Mouse (Mus musculus) lung, adult 18-20 months (tissue): ENCODE data around the gene Cpm.
"Not testable (repeated sequence)": the region's sequence is repeated elsewhere in the genome, so short reads cannot be mapped to it uniquely, and the experiment has no call there.

Experiments
- DNase-seq, 2 experiments: peaks; one replicate each; pipeline ENCODE4 v3.0.0; 2022; ENCODE audit warnings: mixed read lengths in 2 of 2

The Cpm gene

GRCm38 (mm10) chr10:117690770-117691296 lies 61.5 kb downstream of the Cpm start:
- DNase-seq = no peak

GRCm38 (mm10) chr10:117691389-117691968 lies 62.2 kb downstream of the Cpm start:
- no peak for DNase-seq

- DNase-seq = no peak
Measured at GRCm38 (mm10) chr10:117692173-117692572, 62.9 kb downstream of the Cpm start.

GRCm38 (mm10) chr10:117692953-117693352 lies 63.7 kb downstream of the Cpm start:
- no peak for DNase-seq

- DNase-seq = no peak
Measured at GRCm38 (mm10) chr10:117694255-117694953, 65.1 kb downstream of the Cpm start.

GRCm38 (mm10) chr10:117695027-117695426 lies 65.7 kb downstream of the Cpm start:
- DNase-seq = no peak

GRCm38 (mm10) chr10:117695605-117696004 lies 66.3 kb downstream of the Cpm start:
- DNase-seq = no peak

- no peak for DNase-seq
Measured at GRCm38 (mm10) chr10:117696021-117696826, 66.9 kb downstream of the Cpm start.

- DNase-seq = no peak
Measured at GRCm38 (mm10) chr10:117696827-117697560, 67.7 kb downstream of the Cpm start.

GRCm38 (mm10) chr10:117697561-117698115 lies 68.3 kb downstream of the Cpm start:
- no peak for DNase-seq

- DNase-seq = no peak
Measured at GRCm38 (mm10) chr10:117698313-117699138, 69.2 kb downstream of the Cpm start.

GRCm38 (mm10) chr10:117699914-117700313 lies 70.6 kb downstream of the Cpm start:
- DNase-seq = no peak

- no peak for DNase-seq
Measured at GRCm38 (mm10) chr10:117700450-117700849, 71.2 kb downstream of the Cpm start.

GRCm38 (mm10) chr10:117701034-117701829 lies 71.9 kb downstream of the Cpm start:
- DNase-seq = no peak

- no peak for DNase-seq
Measured at GRCm38 (mm10) chr10:117702024-117702833, 72.9 kb downstream of the Cpm start.

- no peak for DNase-seq
Measured at GRCm38 (mm10) chr10:117703506-117703905, 74.2 kb downstream of the Cpm start.

GRCm38 (mm10) chr10:117704314-117704963 lies 75.1 kb downstream of the Cpm start:
- DNase-seq = not testable (repeated sequence)

- no peak for DNase-seq
Measured at GRCm38 (mm10) chr10:117704964-117705335, 75.7 kb downstream of the Cpm start.

GRCm38 (mm10) chr10:117705806-117706205 lies 76.5 kb downstream of the Cpm start:
- no peak for DNase-seq
